In the genomic region with DNA sequence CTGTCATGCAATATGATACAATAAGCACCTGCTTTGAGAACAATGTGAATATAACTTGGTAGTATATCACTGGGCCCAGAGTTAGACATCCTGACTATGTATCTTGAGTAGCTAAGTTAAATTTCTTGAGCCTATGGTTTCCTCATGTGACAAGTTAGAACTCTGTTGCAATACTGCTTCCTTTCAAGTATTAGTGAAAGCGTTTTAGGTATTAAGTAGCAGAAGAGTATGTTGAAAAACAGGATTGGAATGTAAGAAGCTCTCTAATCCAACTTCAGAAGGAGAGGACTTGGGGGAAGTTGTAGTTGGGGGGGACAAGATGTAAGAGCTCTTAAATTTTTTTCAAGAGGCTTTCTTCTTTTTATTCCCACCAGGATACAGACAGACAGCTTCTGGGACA, we compare ENCODE assay signal across 17 mouse cellular contexts.
"Had no signal": no experiment of that assay in that cellular context is flagged by ENCODE, and none has a peak within 500 bp of the region (broad histone marks: within the 10 kb centered on the region; RNA-seq: fewer than 3 reads in every experiment).

No protein-coding gene starts in this region.

- H3K27me3 ChIP-seq: neural tube, embryonic 12.5 days; neural tube, embryonic 13.5 days; neural tube, embryonic 15.5 days; stomach, embryonic 15.5 days had no signal

- H3K9me3 ChIP-seq: neural tube, embryonic 12.5 days; neural tube, embryonic 13.5 days; neural tube, embryonic 15.5 days; stomach, embryonic 15.5 days had no signal

- H3K27ac ChIP-seq: neural tube, embryonic 12.5 days; neural tube, embryonic 13.5 days; neural tube, embryonic 15.5 days; stomach, embryonic 15.5 days; stomach, postnatal 0 days had no signal

- H3K4me2 ChIP-seq: neural tube, embryonic 12.5 days; neural tube, embryonic 13.5 days; neural tube, embryonic 15.5 days; stomach, embryonic 15.5 days had no signal

- H3K4me3 ChIP-seq: neural tube, embryonic 12.5 days; neural tube, embryonic 13.5 days; neural tube, embryonic 15.5 days; stomach, embryonic 15.5 days had no signal

- H3K9ac ChIP-seq: neural tube, embryonic 12.5 days; neural tube, embryonic 13.5 days; neural tube, embryonic 15.5 days; stomach, embryonic 15.5 days had no signal

- DNase-seq: retina, postnatal 1 day; right cerebral cortex, adult 18-20 months; right cerebral cortex, postnatal 14 days; right cerebral cortex, postnatal 25 days; right cerebral cortex, postnatal 4 days; spleen, adult 18-20 months; thymus, adult 18-20 months; thymus, adult 2 months; thymus, postnatal 14 days; thymus, postnatal 25 days; thymus, postnatal 36 days; thymus, postnatal 4 days had no signal

- H3K4me1 ChIP-seq: neural tube, embryonic 12.5 days; neural tube, embryonic 13.5 days; neural tube, embryonic 15.5 days; stomach, embryonic 15.5 days had no signal

- H3K36me3 ChIP-seq: neural tube, embryonic 12.5 days; neural tube, embryonic 13.5 days; neural tube, embryonic 15.5 days; stomach, embryonic 15.5 days had no signal
